Mouse (Mus musculus) hindbrain, embryonic 14.5 days (tissue): ENCODE results near the gene Tspan18. TPM values are rescaled to one million over a fixed set of nuclear protein-coding genes. Genes with fewer than 3 reads are reported as not detected.

Experiments
- ATAC-seq: fragments of 200-750 bp; cut with Nextera tagmentation; 2 replicates; pipeline ENCODE4 v1.8.0; 2017; ENCODE audit warnings: moderate number of reproducible peaks, mild to moderate bottlenecking, moderate TSS enrichment, moderate library complexity; ENCODE audit not compliant: low FRiP score
- DNase-seq: peaks from one replicate; pipeline ENCODE4 v3.0.0-alpha.2; 2015; ENCODE audit warnings: low spot score
- H3K27ac ChIP-seq: fragments of 300-500 bp; sonication (generic); 2 replicates; pipeline ENCODE4 v1.5.1; 2014; ENCODE audit warnings: mild to moderate bottlenecking, moderate library complexity
- H3K27me3 ChIP-seq: fragments of 300-500 bp; sonication (generic); 2 replicates; pipeline ENCODE4 v1.6.1; 2014; ENCODE audit warnings: mild to moderate bottlenecking, low read length, mixed read lengths; ENCODE audit not compliant: control insufficient read depth, insufficient read depth
- H3K36me3 ChIP-seq: fragments of 300-500 bp; sonication (generic); replicated peaks from 2 replicates; pipeline ENCODE4 v1.6.1; 2014; ENCODE audit not compliant: control insufficient read depth, insufficient read depth
- H3K4me1 ChIP-seq: fragments of 300-500 bp; sonication (generic); replicated peaks from 2 replicates; pipeline ENCODE4 v1.6.1; 2014; ENCODE audit warnings: antibody characterized with exemption, low read length, mixed read lengths; ENCODE audit not compliant: control insufficient read depth, insufficient read depth
- H3K4me2 ChIP-seq: fragments of 300-500 bp; sonication (generic); replicated peaks from 2 replicates; pipeline ENCODE4 v1.6.1; 2014; ENCODE audit warnings: mild to moderate bottlenecking, moderate library complexity
- H3K4me3 ChIP-seq: fragments of 300-500 bp; sonication (generic); replicated peaks from 2 replicates; pipeline ENCODE4 v1.5.1; 2014; ENCODE audit warnings: mild to moderate bottlenecking, low read length
- H3K9ac ChIP-seq: fragments of 300-500 bp; sonication (generic); 2 replicates; pipeline ENCODE4 v1.6.1; 2014
- H3K9me3 ChIP-seq: fragments of 300-500 bp; sonication (generic); 2 replicates; pipeline ENCODE4 v1.6.1; 2016; ENCODE audit warnings: low read length; ENCODE audit not compliant: control insufficient read depth
- WGBS: fragments of 180-500 bp; shearing (Covaris S2); extraction: QIAGEN DNeasy Blood & Tissue Kit; methylation state at CpG from one replicate; pipeline ENCODE4 v1.1.7; 2014; 5-methylcytosine and 5-hydroxymethylcytosine counted together
- polyA plus RNA-seq: library from polyadenylated mRNA; unstranded; fragments of >200 nt; fragmentation: Nextera tagmentation; extraction: Ambion mirVana; gene quantifications from 2 replicates; pipeline ENCODE4 v1.2.1, GENCODE M21; 2014

Tspan18 gene
- polyA plus RNA-seq, 1 experiment from 2014 or later: 28.6 TPM

DNA sequence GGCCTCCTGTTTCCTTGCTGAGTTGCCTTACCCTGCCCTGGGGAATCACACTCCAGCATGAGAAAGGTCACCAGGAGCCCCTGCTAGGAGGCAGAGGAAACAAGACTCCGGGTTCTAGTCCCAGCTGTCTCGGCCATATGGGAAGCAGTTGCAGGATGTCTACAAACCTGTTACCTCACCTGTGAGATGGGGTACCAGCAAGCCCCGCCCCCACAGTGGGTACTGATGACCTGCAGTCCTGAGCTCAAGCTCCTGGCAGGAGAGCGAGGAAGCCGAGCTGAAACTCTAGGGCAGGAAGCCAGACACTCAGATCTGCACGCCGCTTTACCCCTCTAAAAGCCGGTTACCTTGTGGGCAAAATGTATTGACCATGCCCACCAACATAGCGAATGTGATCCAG lies 31.1 kb upstream of the Tspan18 start:
- Histone ChIP-seq H3K4me2 (no peak overlapping the region), H3K9me3 (no peaks in the 10 kb centered on the region), H3K36me3 (no peaks in the 10 kb centered on the region), H3K4me1 (peaks cover 12% of the 10 kb centered on the region), H3K9ac (no peak overlapping the region), H3K27me3 (no peaks in the 10 kb centered on the region), H3K27ac (no peak overlapping the region), H3K4me3 (no peak overlapping the region)
- DNase-seq (no peak), ATAC-seq (no peak)
- WGBS: 63% methylated on average over 9 of the region's 9 CpGs

DNA sequence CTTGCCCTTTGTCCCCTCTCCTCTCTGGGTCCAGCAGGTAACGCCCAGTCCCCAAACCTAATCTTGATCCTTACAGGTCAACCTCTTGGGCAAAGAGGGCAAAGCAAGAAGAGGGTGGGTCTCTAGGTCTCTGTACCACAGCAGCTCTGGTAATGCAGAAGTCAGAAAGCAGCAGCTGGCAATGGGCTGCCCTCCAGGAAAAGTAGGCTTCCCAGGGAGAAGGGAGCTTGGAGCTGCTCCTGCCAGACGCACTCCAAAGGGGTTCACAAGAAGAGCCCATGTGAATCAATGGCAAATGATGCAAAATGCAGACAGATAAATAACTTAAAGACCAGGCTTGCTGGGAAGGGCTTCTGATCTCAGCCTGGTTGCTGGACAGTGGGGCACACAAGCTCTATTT lies 30.6 kb upstream of the Tspan18 start:
- Histone ChIP-seq H3K27me3 (no peaks in the 10 kb centered on the region), H3K9ac (no peak overlapping the region), H3K36me3 (no peaks in the 10 kb centered on the region), H3K4me3 (no peak overlapping the region), H3K27ac (no peak overlapping the region), H3K4me1 (peaks cover 12% of the 10 kb centered on the region), H3K4me2 (no peak overlapping the region), H3K9me3 (no peaks in the 10 kb centered on the region)
- 67% methylated on average over 2 of the region's 2 CpGs for WGBS
- ATAC-seq (no peak), DNase-seq (no peak)

DNA sequence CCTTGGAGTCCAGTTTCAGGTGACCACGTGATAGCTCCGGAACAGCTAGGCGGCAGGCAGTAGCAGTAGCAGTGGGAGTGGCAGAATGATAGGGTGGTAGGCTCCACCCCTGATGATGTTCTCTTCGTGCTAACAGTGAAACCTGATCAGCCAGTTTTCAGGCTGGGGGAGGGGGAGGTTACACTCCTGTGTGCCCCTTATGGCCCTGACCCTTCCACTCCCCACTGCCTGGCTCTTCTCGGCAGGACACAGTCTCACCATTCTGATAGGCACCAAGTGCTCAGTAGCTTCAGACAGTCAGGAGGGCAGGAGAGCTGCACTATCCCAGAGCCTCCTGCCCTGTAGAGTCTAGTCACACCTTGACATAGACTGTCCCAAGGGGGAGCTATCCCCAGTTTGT lies 27.1 kb upstream of the Tspan18 start:
- no peak overlapping the region for H3K9ac ChIP-seq
- no peaks in the 10 kb centered on the region for H3K9me3 ChIP-seq
- 24% methylated on average over 5 of the region's 5 CpGs for WGBS
- H3K4me2 ChIP-seq: no peak overlapping the region
- no peaks in the 10 kb centered on the region for H3K27me3 ChIP-seq
- DNase-seq (no peak), ATAC-seq (no peak)
- no peaks in the 10 kb centered on the region for H3K4me1 ChIP-seq
- no peak overlapping the region for H3K4me3 ChIP-seq
- H3K27ac ChIP-seq: no peak overlapping the region
- no peaks in the 10 kb centered on the region for H3K36me3 ChIP-seq

DNA sequence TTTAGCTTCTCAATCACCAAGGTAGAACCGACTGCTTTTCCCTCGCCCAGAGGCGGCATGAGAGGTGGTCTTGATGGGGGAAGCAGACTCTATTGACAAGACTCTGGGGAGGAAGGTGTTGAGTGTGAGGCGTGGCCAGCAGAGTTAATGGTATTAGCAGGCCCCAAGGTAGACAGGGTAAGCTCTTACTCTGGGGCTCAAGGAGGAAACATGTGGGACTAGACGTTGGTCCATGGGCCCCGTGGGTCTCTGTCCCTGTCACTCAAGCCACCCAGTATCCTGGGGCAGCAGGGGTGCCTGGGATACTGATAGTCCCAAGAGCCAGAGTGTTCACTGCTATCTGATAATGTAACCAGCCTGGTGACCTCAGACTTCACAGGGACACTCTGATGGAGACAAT lies 26.0 kb upstream of the Tspan18 start:
- H3K27ac ChIP-seq: no peak overlapping the region
- no peak overlapping the region for H3K9ac ChIP-seq
- no peak overlapping the region for H3K4me2 ChIP-seq
- H3K27me3 ChIP-seq: no peaks in the 10 kb centered on the region
- ATAC-seq (no peak), DNase-seq (no peak)
- WGBS: 86% methylated on average over 6 of the region's 6 CpGs
- no peaks in the 10 kb centered on the region for H3K4me1 ChIP-seq
- no peaks in the 10 kb centered on the region for H3K36me3 ChIP-seq
- no peak overlapping the region for H3K4me3 ChIP-seq
- no peaks in the 10 kb centered on the region for H3K9me3 ChIP-seq

DNA sequence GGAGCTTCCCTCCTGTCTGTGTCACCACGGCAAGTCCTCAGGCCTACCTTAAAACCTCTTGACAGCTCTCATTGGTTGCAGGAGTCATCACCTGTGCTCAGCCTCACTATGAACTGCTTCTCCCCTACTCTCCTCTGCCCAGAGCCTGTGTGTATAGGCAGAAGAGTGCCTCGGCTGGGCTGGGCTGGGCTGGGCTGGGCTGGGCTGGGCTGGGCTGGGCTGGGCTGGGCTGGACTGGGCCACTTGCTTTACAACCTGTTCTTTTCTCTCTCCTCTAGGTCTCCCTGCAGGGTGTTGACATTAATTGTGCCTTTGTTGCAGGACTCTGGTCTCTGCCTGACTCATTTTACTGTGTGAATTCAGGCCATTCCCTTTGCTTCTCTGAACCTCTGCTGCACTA lies 23.1 kb upstream of the Tspan18 start:
- no peaks in the 10 kb centered on the region for H3K27me3 ChIP-seq
- no peaks in the 10 kb centered on the region for H3K9me3 ChIP-seq
- H3K36me3 ChIP-seq: no peaks in the 10 kb centered on the region
- 57% methylated on average over 2 of the region's 2 CpGs for WGBS
- ATAC-seq (no peak), DNase-seq (no peak)
- no peak overlapping the region for H3K27ac ChIP-seq
- no peak overlapping the region for H3K4me3 ChIP-seq
- no peak overlapping the region for H3K9ac ChIP-seq
- H3K4me1 ChIP-seq: no peaks in the 10 kb centered on the region
- no peak overlapping the region for H3K4me2 ChIP-seq

DNA sequence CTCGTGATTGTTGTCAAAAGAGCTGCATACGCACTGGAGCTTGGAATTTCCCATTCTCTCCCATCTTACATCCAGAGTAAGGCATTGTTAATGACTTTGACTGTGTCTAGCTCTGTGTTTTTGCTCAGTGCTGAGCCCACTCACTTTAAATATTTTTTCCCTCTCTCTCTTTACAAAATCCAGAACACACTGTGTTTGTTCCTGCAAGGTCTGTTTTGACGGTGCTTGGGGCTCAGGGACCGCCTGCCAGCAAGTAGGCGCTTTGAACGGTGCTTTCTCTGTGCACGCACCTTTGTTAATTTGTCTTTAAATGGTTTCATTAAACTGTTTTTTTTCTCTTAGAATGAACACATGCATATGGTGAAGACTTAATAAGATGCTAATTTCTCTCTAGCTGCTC lies 21.5 kb upstream of the Tspan18 start:
- Histone ChIP-seq H3K9ac (no peak overlapping the region), H3K27me3 (no peaks in the 10 kb centered on the region), H3K36me3 (no peaks in the 10 kb centered on the region), H3K4me2 (no peak overlapping the region), H3K27ac (no peak overlapping the region), H3K4me3 (no peak overlapping the region), H3K4me1 (no peaks in the 10 kb centered on the region), H3K9me3 (no peaks in the 10 kb centered on the region)
- no peak for DNase-seq
- no peak for ATAC-seq
- 48% methylated on average over 7 of the region's 7 CpGs for WGBS

DNA sequence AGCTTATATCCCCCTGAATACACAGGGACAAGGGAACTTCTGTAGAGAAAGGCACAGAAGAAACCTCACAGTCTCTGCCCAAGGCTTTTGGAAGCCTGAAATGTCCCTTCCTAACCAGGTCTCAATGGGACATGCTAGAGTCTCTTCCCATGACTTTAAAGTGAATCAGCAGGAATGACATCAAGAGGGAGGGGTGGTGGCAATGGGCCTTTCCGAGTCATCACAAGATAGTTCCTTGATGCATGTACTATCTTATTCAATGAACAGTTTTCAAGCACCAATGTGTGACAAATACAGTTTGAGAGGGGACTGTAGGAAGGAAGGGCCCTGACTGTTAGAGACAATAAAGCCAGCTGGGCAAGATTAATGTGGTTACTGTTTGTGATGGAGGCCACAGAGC lies 20.3 kb upstream of the Tspan18 start:
- DNase-seq (no peak), ATAC-seq (no peak)
- Histone ChIP-seq H3K4me3 (no peak overlapping the region), H3K9ac (no peak overlapping the region), H3K36me3 (no peaks in the 10 kb centered on the region), H3K4me1 (no peaks in the 10 kb centered on the region), H3K27me3 (no peaks in the 10 kb centered on the region), H3K27ac (no peak overlapping the region), H3K4me2 (no peak overlapping the region), H3K9me3 (no peaks in the 10 kb centered on the region)
- 67% methylated on average over 1 of the region's 1 CpGs for whole genome bisulfite sequencing

DNA sequence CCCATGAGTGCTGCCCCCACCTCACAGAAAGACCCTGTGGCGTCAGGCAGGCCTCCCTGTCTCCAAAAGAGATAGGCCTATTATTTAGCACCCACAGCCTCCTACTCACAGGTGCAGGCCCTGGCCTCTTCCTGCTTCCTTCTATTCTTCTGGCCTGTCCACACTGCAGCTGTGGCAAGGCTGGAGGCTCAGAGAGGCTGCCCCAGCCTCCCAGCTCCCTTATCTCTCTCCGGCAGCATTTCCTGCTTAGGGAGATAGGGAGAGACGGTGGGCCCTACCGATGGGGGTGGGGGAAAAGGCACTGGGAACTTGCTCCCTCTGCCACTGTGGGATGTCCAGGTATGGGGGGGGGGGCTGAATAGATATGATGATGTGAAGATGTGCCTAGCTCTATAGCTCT lies 19.4 kb upstream of the Tspan18 start:
- no peaks in the 10 kb centered on the region for H3K4me1 ChIP-seq
- no peak overlapping the region for H3K9ac ChIP-seq
- DNase-seq: no peak
- no peaks in the 10 kb centered on the region for H3K27me3 ChIP-seq
- H3K4me3 ChIP-seq: no peak overlapping the region
- no peak overlapping the region for H3K4me2 ChIP-seq
- ATAC-seq: no peak
- H3K36me3 ChIP-seq: no peaks in the 10 kb centered on the region
- no peak overlapping the region for H3K27ac ChIP-seq
- WGBS: 77% methylated on average over 4 of the region's 4 CpGs
- H3K9me3 ChIP-seq: no peaks in the 10 kb centered on the region

DNA sequence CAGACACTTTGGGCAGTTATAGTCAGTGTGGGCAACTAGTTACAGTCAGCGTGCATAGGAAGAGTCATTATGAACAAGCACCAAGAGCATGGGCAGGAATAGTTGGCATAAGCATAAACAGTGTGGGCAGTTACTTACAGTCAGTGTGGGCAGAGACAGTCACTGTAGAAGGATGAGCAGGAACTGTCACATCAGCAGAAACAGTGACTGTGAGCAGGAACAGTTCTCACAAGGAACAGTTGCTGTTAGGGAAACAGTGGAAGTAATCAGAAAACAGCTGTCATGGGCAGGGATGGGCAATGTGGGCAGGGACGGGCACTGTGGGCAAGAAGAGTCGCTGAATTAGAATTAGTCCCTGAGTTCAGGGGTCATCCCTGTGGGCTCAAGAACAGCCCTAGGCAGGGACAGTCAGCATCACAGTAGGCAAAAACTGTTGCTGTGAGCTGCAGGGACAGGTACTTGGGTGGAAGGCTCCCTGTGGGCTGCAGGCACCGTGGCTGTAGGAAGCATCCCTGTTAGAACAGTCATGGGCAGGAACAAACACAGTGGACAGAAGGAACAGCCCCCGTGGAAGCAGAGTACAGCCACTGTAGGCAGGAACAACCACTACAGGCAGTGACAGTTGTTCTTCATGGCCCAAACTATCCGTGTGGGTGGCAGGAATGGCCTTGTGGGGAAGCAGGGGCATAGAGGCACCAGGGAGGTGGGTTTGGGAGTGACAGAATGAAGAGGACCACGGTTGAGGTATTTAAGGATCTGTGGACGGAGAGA lies 18.8 kb upstream of the Tspan18 start:
- H3K27ac ChIP-seq: no peak overlapping the region
- no peaks in the 10 kb centered on the region for H3K27me3 ChIP-seq
- no peak overlapping the region for H3K4me3 ChIP-seq
- DNase-seq (no peak), ATAC-seq (no peak)
- no peak overlapping the region for H3K4me2 ChIP-seq
- WGBS: 81% methylated on average over 8 of the region's 8 CpGs
- no peaks in the 10 kb centered on the region for H3K4me1 ChIP-seq
- no peaks in the 10 kb centered on the region for H3K9me3 ChIP-seq
- no peak overlapping the region for H3K9ac ChIP-seq
- no peaks in the 10 kb centered on the region for H3K36me3 ChIP-seq

DNA sequence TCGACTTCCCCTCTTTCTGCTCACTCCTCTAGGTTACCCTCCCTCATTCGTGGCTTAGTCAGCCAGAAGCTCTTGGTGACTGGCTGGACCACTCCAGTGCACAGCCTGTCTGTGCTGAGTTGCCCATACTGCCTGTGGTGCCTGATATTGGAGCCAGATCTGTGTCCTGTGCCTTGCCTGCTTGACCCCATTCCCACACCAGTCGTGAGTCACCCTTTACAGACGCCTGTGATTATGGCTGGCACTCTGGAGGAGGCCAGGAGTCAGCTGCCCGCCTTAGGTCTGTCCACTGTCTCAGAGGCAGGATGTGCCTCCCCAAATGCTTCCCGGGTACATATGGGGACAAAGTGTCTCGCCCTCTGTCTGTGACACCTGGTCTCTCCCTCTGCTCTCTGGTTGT lies 17.0 kb upstream of the Tspan18 start:
- H3K27ac ChIP-seq: no peak overlapping the region
- no peaks in the 10 kb centered on the region for H3K9me3 ChIP-seq
- 70% methylated on average over 7 of the region's 7 CpGs for WGBS
- no peak overlapping the region for H3K4me2 ChIP-seq
- no peaks in the 10 kb centered on the region for H3K27me3 ChIP-seq
- no peaks in the 10 kb centered on the region for H3K4me1 ChIP-seq
- H3K9ac ChIP-seq: no peak overlapping the region
- no peaks in the 10 kb centered on the region for H3K36me3 ChIP-seq
- DNase-seq: no peak
- ATAC-seq: no peak
- H3K4me3 ChIP-seq: no peak overlapping the region
